Mouse (Mus musculus) spleen, postnatal 36 days (tissue): ENCODE data around the gene Trim46.
A peak's percentile ranks its signal among the peaks of the same experiment; 100 is the strongest.

Experiments used
- DNase-seq, 2 experiments: peaks; one replicate each; pipeline ENCODE4 v3.0.0; 2022; ENCODE audit warnings: low spot score in 2 of 2, mixed read lengths in 1 of 2

Gene Trim46

GRCm38 (mm10) chr3:89210162-89210561, 35.9 kb downstream of the Trim46 start:
- no peak for DNase-seq

DNA sequence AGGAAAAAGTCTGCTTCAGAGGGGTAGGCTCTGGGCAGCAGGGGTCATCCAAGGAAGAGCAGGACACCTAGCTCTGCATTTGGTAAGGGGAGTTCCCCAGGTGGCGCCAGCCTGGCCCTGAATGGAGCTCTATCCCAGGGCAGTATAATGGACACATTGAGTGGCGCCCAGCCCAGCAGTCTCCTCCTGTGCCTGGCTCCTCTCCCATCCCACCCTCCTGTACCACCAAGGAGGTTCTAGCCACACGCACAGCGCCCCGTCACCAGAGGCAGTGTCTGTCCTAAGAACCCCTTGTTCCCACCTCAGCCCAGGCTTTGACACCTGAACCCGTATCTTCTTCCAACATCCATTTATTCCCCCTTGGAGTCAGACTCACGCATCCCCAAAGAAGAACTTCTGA, 36.4 kb downstream of the Trim46 start:
- DNase-seq: no peak

GRCm38 (mm10) chr3:89208736-89209135, 37.4 kb downstream of the Trim46 start:
- DNase-seq: no peak

- no peak for DNase-seq
Observed at GRCm38 (mm10) chr3:89208075-89208657, 37.9 kb downstream of the Trim46 start.

GRCm38 (mm10) chr3:89206695-89207094, 39.4 kb downstream of the Trim46 start:
- DNase-seq: no peak

DNA sequence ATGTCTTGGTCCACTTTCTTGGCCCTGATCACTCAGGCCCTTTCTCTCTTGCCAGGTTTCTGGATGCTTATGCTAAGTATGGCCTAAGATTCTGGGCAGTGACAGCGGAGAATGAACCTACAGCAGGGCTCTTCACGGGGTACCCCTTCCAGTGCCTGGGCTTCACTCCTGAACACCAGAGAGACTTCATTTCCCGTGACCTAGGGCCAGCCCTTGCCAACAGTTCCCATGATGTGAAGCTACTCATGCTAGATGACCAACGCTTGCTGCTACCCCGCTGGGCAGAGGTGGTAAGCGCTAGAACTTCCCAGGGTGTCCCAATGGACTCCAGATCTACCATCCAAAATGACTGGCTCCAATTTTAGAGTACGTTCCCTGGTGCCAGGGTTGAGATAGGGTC, 40.0 kb downstream of the Trim46 start:
- DNase-seq: no peak

DNA sequence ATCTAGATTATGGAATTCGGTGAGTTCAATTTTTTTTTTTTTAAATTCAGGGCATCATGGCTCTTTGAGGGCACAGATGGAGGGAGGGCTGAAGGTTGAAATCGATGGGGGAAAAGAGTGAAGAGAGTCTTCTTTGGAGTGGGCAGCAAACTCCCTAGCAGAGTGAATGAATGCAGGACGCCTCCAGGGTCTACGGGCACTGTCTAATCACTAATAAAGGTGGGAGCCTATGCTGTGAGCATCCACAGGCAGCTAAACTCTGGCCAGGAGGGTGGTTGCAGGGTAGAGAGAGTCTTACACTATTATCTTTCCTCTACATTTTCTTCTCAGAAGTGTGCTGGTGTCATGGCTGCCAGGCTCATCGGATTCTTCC, 43.0 kb downstream of the Trim46 start:
- DNase-seq: no peak

GRCm38 (mm10) chr3:89202253-89203141, 43.6 kb downstream of the Trim46 start, which contains the start of gene Gba:
TSS of gene Gba (plus strand) at chr3:89202928.
- DNase-seq: peak; percentile 79 to 86

DNA sequence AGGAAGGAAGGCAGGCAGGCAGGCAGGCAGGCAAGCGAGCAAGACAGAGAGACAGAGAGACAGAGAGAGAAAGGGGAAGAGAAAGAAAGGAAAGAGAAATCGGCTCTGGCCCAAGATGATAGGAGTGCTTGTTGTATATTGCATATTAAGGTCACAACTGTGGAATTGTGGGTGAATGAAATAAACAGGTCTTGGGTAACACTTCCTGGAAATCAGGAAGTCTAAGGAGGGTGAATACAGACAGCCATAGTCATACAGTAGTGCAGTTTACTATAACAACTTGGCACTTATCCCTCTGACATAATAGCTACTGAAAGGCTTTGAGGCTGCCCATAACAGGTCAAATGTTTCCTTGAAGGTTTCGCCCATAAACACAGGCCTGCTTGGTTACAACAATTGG, 46.3 kb downstream of the Trim46 start:
- DNase-seq: no peak

- peak; percentile 93 to 94 for DNase-seq
Observed at GRCm38 (mm10) chr3:89195979-89196877, 49.9 kb downstream of the Trim46 start.

- DNase-seq: peak in 1 of 2 experiments; percentile 34
Observed at GRCm38 (mm10) chr3:89193853-89194252, 52.3 kb downstream of the Trim46 start.

GRCm38 (mm10) chr3:89193351-89193750, 52.8 kb downstream of the Trim46 start:
- DNase-seq: no peak

GRCm38 (mm10) chr3:89190436-89190835, 55.7 kb downstream of the Trim46 start:
- peak; percentile 46 to 65 for DNase-seq

DNA sequence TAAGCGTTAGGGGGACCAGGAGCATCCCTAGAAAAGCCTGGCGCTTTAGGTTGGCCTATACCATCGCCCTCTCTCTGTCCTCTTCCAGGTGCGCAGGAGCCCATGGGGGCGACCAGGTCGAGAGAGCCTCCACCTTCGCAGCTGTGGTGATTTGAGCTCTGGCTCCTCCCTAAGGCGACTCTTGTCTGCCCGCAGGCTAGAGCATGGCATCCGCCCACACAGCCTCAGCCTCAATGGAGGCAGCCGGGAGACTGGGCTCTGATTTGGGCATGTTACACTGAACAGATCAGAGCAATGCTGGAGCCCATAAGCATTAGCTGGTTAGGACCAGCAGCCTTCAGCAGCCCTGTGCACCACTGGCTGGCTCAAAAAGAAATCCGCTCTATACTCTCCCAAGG, 57.6 kb downstream of the Trim46 start:
- DNase-seq: peak; percentile 44 to 49

DNA sequence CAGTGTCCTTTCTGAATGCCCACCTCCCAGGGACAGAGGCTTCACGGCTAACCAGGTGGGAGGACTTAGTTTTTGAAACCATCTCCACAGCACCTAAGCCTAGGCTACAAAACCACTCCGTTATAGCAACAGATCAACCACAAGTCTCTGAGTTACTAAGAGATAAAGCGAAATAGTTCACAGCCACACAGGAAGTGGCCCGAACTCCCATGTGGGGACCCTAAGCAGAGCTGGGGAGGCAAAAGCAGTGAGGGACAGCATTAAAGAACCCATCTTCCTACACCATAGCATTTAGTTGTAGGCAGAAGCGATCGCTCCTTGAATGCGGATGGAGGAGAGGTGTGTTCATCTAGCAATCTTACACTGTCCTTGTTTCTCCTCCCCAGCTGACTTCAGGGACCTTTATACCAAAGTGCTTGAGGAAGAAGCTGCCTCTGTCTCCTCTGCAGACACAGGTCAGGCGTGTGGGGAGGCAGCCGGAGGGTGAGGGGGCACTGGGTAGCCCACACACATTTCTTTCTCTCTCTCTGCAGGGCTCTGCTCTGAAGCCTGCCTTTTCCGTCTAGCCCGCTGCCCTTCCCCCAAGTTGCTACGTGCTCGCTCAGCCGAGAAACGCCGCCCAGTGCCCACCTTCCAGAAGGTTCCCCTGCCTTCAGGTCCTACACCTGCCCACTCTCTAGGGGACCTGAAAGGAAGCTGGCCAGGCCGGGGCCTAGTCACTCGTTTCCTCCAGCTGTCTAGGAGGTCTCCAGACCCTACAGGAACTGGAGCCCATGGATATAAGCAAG, 58.2 kb downstream of the Trim46 start:
- peak; percentile 45 to 54 for DNase-seq

DNA sequence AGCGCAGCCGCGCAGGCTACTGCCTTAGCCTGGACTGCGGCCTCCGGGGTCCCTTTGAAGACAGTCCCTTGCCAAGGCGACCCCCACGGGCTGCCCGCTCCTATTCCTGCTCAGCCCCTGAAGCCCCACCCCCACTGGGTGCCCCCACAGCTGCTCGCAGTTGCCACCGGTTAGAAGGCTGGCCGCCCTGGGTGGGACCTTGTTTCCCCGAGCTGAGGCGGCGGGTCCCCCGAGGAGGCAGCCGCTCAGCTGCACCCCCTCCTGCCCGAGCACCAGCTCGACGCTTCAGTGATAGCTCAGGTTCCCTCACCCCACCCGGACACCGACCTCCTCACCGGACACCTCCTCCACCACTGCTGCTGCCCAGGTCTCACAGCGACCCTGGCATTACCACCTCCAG, 58.9 kb downstream of the Trim46 start:
- peak; percentile 43 to 44 for DNase-seq
